Mouse (Mus musculus): Measurements from ENCODE around the gene Prdm2.

GRCm38 (mm10) chr4:143171600-143172290 is 41.0 kb downstream of the Prdm2 start:
- TF ChIP-seq CTCF (IDR thresholded peaks at IDR 0.05; ENCODE audit: borderline replicate concordance, insufficient read depth, low read length): no peak
- TF ChIP-seq POLR2A (IDR thresholded peaks at IDR 0.05; ENCODE audit: low read depth, low read length): no peak

All from embryonic fibroblast, embryonic 13.5 days (primary cell).